Mouse (Mus musculus): ENCODE results near the gene Pigq. TPM values are rescaled to one million over a fixed set of nuclear protein-coding genes. Genes with fewer than 3 reads are reported as not detected.

Pigq gene
- total RNA-seq, 2 experiments from 2014 or later, result 30.0 to 31.9 TPM

GRCm38 (mm10) chr17:25922120-25922519 is 22.6 kb downstream of the Pigq start:
- DNase-seq, result no peak

GRCm38 (mm10) chr17:25919786-25920642 is 24.7 kb downstream of the Pigq start:
- peak; percentile 100 for DNase-seq

- no peak for DNase-seq
Observed at GRCm38 (mm10) chr17:25919144-25919785, 25.5 kb downstream of the Pigq start, which contains the start of gene Rab40c. Gene Rab40c, minus strand, starts transcription at chr17:25919727.

GRCm38 (mm10) chr17:25918037-25918750 is 26.5 kb downstream of the Pigq start:
- DNase-seq, result no peak

- DNase-seq, result no peak
Observed at GRCm38 (mm10) chr17:25916931-25917647, 27.6 kb downstream of the Pigq start.

- no peak for DNase-seq
Observed at GRCm38 (mm10) chr17:25914295-25914694, 30.4 kb downstream of the Pigq start.

- no peak for DNase-seq
Observed at GRCm38 (mm10) chr17:25913877-25914275, 30.9 kb downstream of the Pigq start.

GRCm38 (mm10) chr17:25913186-25913876 is 31.4 kb downstream of the Pigq start:
- no peak for DNase-seq

- no peak for DNase-seq
Observed at GRCm38 (mm10) chr17:25911816-25912215, 32.9 kb downstream of the Pigq start.

GRCm38 (mm10) chr17:25907640-25908039 is 37.1 kb downstream of the Pigq start:
- no peak for DNase-seq

GRCm38 (mm10) chr17:25903061-25903460 is 41.7 kb downstream of the Pigq start:
- DNase-seq, result no peak

GRCm38 (mm10) chr17:25900193-25900592 is 44.5 kb downstream of the Pigq start:
- no peak for DNase-seq

- DNase-seq, result no peak
Observed at GRCm38 (mm10) chr17:25895891-25896290, 48.8 kb downstream of the Pigq start.

- DNase-seq, result no peak
Observed at GRCm38 (mm10) chr17:25895415-25895814, 49.3 kb downstream of the Pigq start.

- no peak for DNase-seq
Observed at GRCm38 (mm10) chr17:25893975-25894617, 50.6 kb downstream of the Pigq start.

- DNase-seq, result no peak
Observed at GRCm38 (mm10) chr17:25888837-25889236, 55.9 kb downstream of the Pigq start.

- DNase-seq, result no peak
Observed at GRCm38 (mm10) chr17:25887467-25887866, 57.3 kb downstream of the Pigq start.

- DNase-seq, result no peak
Observed at GRCm38 (mm10) chr17:25886806-25887205, 57.9 kb downstream of the Pigq start.

GRCm38 (mm10) chr17:25885636-25886035 is 59.1 kb downstream of the Pigq start:
- no peak for DNase-seq

GRCm38 (mm10) chr17:25883824-25884223 is 60.9 kb downstream of the Pigq start:
- DNase-seq, result no peak

- no peak for DNase-seq
Observed at GRCm38 (mm10) chr17:25883268-25883667, 61.5 kb downstream of the Pigq start.

All from gastrocnemius, postnatal 25 days (tissue).